Mouse (Mus musculus) lung, postnatal 36 days (tissue): ENCODE data around the gene Gm20388.
"Not testable (repeated sequence)": the region's sequence is repeated elsewhere in the genome, so short reads cannot be mapped to it uniquely, and the experiment has no call there.

ENCODE experiments used
- DNase-seq: peaks from one replicate; pipeline ENCODE4 v3.0.0; 2022; ENCODE audit warnings: mixed read lengths

Gm20388 gene

GRCm38 (mm10) chr8:123254099-123254885 is 3343.7 kb downstream of the Gm20388 start, which contains the start of the genes Zfp276 and Vps9d1:
TSS of gene Zfp276 (plus strand) at chr8:123254195.
TSS of gene Vps9d1 (minus strand) at chr8:123254348.
- peak; percentile 85 for DNase-seq

- no peak for DNase-seq
Observed at GRCm38 (mm10) chr8:123255170-123255569, 3344.5 kb downstream of the Gm20388 start.

DNA sequence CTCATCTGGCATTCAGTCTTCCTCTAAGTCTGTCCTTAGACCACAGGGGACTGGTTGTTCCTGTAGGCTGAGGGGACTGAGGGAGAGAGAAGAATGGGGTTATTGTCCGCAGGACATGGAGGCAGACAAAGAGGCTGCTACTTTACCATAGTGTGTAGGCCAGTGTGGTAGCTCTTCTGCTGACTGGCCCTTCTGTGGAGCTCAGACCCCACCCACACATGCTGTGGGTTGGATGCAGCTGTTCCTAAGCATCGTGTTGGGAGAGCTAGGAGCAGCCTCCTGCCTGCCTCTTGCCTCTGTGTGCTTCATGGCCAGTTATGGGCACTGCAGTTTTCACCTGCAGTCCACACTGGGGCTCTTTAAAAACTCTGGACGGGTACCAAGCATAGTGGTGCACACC is 3346.5 kb downstream of the Gm20388 start:
- DNase-seq, result no peak

- DNase-seq, result not testable (repeated sequence)
Observed at GRCm38 (mm10) chr8:123257593-123257992, 3347.0 kb downstream of the Gm20388 start.

DNA sequence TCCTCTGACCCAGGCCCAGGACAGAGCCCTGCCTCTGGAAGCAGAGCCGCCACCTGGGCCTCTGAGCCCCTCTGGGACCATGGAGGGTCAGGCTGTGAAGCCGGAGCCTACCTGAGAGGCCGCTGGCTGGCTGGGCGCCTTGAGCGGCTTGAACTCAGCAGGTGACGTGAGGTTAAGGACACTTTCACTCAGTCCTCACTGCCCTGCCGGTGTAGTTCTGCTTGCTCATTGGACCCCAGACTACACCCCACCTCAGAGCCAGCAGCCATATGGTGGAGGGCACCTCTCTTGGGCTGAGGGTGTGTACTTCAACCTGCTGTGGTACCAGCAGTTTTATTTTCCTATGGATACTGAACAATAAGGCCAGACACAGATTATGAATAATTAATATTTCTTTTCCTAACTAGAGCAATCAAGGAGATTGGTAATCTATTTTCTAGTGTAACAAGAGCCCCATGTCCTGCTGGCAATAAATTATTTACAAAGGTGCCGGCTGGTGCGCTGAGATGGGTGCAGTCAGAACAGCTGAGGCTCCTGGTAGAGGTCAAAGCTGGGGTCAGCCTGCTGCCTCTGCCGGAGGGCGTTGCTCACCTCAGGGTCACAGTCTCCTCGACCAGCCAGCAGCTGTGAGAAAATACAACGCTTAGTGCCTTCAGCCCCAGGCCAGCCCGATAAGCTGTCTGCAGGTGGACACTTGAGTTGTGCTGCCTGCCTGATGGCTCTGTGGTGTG is 3357.4 kb downstream of the Gm20388 start:
- no peak for DNase-seq

DNA sequence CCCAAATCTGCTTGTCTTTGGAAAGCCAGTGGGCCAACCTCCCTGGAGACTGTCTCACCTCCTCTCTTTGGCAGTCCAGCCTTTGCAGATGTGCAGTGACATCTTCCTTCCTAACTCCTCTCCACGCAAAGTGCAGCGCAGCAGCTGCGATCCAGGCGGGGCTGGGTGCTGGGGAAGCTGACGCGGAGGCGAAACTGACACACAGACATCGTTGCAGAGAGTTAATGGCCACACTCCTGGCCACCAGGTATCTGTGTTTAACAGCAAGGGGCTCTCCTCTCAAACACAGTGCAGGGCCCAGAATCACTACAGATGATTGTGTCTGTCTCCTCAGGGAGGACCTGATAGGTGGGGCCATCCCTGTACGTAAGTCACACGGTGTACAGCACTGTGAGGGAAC is 3360.5 kb downstream of the Gm20388 start:
- no peak for DNase-seq

DNA sequence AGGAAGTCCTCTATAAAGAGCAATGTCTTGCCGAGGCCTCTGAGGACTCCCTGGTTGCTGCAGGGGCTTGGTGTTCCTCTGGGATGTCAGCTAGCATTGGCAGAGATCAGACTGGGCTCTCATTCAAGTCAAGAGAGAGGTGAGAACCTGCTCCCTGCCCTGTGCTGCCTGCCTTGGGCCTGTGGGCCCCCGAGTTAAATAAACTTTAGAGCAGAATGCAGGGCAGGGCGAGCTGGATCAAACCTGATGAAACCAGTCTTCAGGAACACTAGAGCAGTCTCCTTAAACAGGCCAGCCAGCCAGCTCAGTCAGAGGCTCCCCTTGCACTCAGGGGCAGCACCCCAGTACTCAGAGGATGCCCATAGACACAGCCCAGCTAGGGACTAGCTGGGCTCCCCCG is 3361.3 kb downstream of the Gm20388 start:
- no peak for DNase-seq

DNA sequence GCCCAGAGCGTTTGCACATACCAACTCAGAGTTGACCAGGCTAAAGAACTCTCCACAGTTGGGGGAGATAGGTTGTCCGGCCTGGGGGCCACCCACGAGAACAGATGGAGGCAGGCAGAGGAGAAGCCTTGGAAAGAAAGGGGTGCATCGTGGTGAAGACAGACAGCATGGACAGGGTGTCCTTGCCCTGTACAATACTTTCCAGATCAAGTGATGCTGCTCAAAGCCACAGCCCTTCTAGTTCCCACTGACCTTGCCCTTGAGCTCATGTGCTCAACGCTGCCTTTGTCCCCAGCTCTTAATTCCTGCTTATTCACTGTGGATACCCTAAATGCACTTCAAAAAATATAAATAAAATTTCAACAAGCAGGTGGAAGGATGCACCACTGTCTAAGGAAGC is 3363.8 kb downstream of the Gm20388 start:
- no peak for DNase-seq

- DNase-seq, result no peak
Observed at GRCm38 (mm10) chr8:123275096-123275495, 3364.5 kb downstream of the Gm20388 start.

DNA sequence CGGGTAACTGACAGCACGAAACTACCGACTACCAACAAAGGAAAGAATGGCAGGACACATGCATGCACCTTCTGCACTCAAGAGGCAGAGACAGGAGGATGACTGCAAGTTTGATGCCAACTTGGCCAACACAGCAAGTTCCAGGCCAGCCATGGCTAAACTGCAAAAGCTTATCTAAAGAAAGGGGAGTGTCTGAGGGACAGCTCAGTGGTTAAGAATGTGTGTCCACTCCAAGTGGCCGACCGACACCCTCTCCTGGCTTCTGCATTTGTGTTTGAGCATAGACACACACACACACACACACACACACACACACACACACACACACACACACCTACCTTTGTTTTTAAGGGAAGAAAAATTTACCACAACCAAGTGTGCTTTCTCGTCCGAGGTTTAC is 3367.8 kb downstream of the Gm20388 start:
- DNase-seq, result no peak

DNA sequence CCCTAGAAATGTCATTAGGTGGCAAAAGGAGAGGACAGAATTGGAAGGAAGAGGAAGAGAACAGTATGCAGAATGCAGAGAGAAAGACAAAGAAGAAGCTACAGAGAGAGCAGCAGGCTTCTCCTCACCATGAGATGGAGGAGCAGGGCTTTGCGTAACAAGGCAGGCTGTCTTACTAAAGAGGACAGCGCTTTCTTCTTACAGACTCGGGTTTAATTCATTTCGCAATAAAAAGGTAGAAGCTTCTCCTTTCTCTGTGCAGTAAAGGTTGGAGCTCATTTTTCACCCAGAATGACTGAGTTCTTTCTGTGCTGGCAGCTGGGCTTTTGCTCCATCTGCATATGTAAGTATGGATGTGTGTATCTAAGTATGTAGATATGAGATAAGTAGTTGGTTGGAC is 3369.2 kb downstream of the Gm20388 start:
- DNase-seq, result peak; percentile 10

- peak; percentile 28 for DNase-seq
Observed at GRCm38 (mm10) chr8:123280302-123281094, 3369.9 kb downstream of the Gm20388 start.

- DNase-seq, result peak; percentile 39
Observed at GRCm38 (mm10) chr8:123282994-123283393, 3372.4 kb downstream of the Gm20388 start.

GRCm38 (mm10) chr8:123283991-123284390 is 3373.3 kb downstream of the Gm20388 start:
- peak; percentile 39 for DNase-seq

GRCm38 (mm10) chr8:123284493-123284892 is 3373.9 kb downstream of the Gm20388 start:
- peak; percentile 25 for DNase-seq

GRCm38 (mm10) chr8:123287362-123287761 is 3376.7 kb downstream of the Gm20388 start:
- DNase-seq, result no peak

DNA sequence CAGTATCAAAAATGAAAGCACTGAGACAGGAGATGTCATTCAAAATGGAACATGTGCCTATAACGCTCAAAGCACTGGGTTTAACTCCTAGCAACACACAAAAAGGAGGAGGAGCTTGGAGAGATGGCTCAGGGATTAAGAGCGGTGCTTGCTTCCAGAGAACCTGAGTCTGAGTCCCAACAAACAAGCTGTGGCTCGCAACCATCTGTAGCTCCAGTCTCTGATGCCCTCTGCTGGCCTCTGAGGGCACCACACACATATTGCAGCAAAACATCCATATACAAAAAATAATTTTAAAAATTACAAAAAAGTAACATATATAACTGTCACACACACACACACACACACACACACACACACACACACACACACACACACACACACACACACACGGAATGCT is 3379.5 kb downstream of the Gm20388 start:
- DNase-seq, result peak; percentile 52

DNA sequence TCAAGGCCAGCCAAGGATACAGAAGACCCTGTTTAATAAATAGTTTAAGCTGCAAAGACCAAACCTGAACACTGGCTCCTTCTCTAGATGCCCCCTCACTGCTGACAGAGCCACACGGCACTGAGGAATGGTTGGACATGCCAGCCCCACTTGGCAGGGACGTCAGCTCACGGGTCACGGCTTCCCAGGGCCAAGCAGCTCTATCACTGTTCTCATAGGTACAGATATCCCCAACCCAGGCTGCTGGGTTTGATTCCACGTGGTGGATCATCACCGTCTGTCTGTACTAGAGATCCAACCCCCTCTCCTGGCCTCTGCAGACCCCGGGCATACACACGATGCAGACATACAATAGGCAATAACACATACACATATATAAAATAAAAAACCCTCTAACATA is 3380.0 kb downstream of the Gm20388 start:
- DNase-seq, result no peak

DNA sequence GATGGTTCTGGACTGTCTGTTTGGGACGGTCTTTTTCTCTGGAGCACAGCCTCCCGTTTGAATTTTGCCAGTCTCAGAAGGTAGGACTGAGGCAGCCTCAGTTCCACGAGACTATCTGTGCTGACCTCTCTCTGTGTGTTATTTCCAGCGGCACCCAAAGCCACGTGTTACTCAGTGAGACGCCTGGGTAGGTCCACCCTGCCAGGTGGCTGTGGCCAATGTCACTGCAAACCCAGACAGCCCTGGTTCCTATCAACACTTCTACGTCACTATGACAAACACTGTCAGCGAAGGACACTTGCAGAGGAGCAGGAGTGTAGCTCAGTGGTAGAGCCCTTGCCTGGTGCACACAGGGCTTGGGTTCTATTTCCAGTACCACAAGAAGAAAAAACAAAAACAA is 3381.1 kb downstream of the Gm20388 start:
- DNase-seq, result no peak

- DNase-seq, result no peak
Observed at GRCm38 (mm10) chr8:123292281-123292680, 3381.6 kb downstream of the Gm20388 start.

- no peak for DNase-seq
Observed at GRCm38 (mm10) chr8:123292785-123293184, 3382.1 kb downstream of the Gm20388 start.

GRCm38 (mm10) chr8:123298301-123298700 is 3387.7 kb downstream of the Gm20388 start:
- DNase-seq, result no peak

DNA sequence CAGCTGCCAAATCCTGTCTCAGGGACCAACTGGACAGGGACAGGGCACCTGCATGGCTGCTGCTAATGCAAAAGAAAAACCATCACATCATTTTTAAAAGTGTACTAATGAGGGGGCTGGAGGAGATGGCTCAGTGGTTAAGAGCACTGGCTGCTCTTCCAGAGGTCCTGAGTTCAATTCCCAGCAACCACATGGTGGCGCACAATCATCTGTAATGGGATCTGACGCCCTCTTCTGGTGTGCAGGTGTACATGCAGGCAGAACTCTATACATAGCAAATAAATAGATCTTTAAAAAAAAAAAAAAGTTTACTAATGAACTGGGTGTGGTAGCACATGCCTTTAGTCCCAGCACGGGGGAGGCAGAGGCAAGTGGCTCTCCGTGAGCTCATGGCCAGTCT is 3398.1 kb downstream of the Gm20388 start:
- DNase-seq, result no peak
